Mouse (Mus musculus) adrenal gland, adult 8-10 months (tissue): ENCODE data around the gene Pde4d. TPM values are rescaled to one million over a fixed set of nuclear protein-coding genes. Genes with fewer than 3 reads are reported as not detected.

Experiments used
- DNase-seq: peaks from one replicate; pipeline ENCODE4 v3.0.0; 2022
- total RNA-seq, 4 experiments: library from RNA; stranded (reverse); gene quantifications; 2 replicates each; pipeline ENCODE4 v1.2.4; 2022

Gene Pde4d
- total RNA-seq, 4 experiments from 2014 or later: 10.8 to 13.3 (median 12.0) TPM

DNA sequence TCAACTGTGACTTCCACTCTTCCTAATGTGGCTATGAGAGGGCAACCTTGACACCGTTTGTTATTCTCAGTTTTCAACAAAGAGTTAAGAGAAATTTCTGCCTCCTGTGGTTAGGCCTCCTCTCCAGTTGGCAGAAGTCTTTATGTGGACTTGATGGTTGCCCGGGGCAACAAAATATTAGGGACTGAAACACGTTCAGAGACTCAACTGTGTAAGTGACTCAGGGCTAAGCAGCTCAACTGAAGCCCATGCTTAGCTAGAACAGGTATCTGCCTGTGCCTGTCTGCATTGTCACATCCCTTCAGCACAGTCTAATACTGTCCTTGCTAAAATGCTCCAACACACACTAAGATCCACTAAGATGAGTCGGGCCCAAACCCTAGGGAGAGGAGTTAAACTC, 1339.4 kb downstream of the Pde4d start:
- no peak for DNase-seq

- DNase-seq: no peak
These were observed 1340.4 kb downstream of the Pde4d start for GRCm38 (mm10) chr13:109790045-109790715.

DNA sequence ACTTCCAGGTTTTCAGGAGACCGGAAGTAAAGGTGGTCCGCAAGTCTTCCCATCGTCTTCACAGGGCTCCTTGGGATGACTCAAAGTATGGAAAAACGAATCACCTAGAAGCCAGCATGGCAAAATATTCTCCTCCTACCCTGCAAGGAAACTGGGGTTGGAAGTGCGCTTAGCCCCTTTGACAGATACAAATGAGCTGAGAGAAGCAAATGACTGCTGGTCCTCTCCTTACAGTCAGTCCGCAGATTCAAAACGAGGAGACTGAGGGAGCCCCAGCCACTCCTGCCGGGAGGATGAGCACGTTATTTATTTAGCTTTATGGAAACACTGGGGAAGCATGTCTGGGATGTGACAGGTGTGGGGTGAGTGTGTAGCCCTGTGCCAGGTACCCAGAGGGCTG, 1344.2 kb downstream of the Pde4d start:
- no peak for DNase-seq

GRCm38 (mm10) chr13:109798651-109799050, 1348.9 kb downstream of the Pde4d start:
- DNase-seq: no peak

GRCm38 (mm10) chr13:109802201-109802600, 1352.5 kb downstream of the Pde4d start:
- DNase-seq: no peak

DNA sequence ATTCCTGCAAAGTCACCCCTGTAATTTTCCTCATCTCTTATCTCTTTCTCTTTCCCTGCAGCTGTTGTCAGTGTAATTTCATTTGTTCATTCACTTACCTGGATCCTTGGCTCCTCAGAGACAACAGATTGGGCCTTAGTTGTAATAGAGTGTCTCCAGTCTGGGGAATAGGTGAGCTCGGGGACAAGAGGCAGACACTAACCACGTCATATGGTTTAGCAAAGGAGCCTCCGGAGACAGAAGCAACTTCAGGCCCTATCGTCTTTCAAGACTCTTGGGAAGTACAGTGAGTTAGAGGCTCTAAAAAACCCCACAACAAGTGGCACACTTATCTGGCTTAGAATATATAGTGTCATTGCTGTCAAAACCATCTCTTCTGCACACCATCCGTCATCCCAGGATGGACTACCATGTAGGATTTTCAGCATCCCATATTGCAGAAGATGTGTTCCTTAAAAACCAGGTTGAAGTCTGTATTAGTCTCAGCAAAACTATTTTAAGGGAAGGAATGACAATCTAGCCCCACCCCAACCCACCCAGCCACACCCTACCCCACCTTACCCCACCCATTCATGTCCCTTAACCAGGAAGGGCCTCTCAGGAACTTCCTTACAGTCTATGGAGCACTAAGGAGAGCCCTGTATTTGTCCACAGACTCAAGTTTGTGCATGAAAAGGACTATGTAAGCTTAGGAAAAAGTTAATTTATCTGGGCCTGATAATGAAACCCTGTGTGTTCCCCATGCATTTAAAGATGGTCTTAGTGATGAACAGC, 1356.6 kb downstream of the Pde4d start:
- no peak for DNase-seq

- DNase-seq: no peak
These were observed 1357.3 kb downstream of the Pde4d start for GRCm38 (mm10) chr13:109807036-109807435.

- DNase-seq: no peak
These were observed 1357.7 kb downstream of the Pde4d start for GRCm38 (mm10) chr13:109807446-109807845.

- DNase-seq: no peak
These were observed 1358.3 kb downstream of the Pde4d start for GRCm38 (mm10) chr13:109808039-109808438.

DNA sequence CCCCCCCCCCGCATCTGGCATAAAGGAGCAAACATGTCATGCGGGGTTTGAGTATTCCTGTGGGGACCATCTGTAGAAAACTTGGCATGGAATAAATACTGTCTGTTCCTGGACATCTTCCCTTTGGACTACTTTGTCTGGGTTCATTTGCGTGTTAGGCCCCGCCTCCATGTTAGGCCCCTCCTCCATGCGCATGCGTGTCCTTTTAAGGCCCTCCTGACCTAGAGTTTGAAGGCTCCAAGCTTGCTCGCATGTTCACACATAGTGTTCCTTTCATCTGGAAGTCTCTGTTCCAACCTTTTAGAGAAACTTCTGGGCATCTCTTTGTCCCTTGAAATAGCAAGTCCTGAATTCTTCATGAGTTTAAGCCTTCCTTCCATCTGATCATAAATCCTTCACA, 1359.2 kb downstream of the Pde4d start:
- DNase-seq: no peak

- no peak for DNase-seq
These were observed 1359.9 kb downstream of the Pde4d start for GRCm38 (mm10) chr13:109809646-109810045.

DNA sequence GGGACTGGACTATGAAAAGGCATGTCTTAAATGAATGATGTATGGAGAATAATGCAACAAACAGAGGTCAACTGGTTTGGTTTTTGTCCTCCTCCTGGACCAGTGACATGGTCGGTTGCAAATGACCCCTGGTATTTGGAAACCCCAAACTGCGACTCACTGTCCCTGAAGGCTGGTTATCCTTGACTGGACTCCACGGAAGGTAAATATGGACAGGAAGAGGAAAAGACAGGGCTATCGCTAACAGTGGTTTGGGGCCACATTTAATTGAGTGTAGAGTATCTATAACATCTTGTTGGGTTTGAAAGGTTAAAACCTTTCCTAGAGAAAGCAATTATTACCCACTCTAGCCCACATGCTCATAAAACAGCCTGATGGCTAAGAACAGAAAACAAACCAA, 1364.2 kb downstream of the Pde4d start:
- no peak for DNase-seq

GRCm38 (mm10) chr13:109819071-109819470, 1369.3 kb downstream of the Pde4d start:
- DNase-seq: no peak

DNA sequence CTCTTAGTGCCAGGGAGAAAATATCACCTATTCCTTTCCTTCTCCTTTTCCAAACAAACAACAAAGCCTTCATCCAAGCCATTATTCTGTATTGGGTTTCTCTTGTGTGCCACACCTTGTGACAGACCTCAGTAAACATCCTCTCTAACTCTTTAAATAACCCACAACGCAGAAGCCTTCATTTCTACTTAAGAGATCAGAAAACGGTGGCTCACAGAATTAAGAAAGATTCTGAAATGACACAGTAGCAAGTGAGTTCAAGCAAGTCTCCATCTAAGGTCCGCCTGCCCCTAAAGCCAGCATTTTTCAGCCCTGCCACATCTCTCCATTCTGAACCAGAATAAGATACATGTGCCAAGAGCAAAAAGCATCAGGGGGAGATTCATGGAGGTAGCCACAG, 1370.4 kb downstream of the Pde4d start:
- no peak for DNase-seq

GRCm38 (mm10) chr13:109820866-109821265, 1371.1 kb downstream of the Pde4d start:
- no peak for DNase-seq

DNA sequence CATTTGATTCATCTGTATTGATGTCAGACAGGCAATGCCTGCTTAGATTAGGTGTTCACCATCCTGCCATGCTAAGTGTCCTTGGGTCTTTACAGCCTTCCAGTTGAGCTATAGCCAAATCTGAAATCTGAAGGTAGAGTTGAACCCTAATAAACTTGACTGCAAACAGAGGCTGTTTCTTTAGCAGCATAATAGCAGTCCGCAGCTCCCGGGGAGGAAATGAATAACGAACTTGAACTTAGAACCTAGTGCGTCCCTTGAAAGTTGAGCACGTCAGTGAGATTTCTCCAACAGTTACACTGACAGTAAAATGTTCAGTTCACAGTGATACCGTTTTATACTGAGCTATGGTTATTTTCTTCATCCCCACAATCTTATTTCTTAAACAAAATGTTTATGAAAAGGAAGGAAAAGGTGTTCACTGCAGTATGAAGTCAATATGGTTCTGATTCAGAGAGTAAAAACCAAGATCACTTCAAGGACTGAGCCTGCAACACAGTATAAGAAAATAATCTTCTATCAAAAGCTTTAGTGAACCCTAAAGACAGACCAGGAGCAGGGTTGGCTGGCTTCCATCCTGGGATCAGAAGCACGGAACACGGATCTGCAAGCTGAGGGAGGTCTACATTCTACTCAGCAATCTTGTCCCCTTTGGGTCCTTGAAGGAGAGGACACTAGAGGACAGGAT, 1372.1 kb downstream of the Pde4d start:
- DNase-seq: no peak

DNA sequence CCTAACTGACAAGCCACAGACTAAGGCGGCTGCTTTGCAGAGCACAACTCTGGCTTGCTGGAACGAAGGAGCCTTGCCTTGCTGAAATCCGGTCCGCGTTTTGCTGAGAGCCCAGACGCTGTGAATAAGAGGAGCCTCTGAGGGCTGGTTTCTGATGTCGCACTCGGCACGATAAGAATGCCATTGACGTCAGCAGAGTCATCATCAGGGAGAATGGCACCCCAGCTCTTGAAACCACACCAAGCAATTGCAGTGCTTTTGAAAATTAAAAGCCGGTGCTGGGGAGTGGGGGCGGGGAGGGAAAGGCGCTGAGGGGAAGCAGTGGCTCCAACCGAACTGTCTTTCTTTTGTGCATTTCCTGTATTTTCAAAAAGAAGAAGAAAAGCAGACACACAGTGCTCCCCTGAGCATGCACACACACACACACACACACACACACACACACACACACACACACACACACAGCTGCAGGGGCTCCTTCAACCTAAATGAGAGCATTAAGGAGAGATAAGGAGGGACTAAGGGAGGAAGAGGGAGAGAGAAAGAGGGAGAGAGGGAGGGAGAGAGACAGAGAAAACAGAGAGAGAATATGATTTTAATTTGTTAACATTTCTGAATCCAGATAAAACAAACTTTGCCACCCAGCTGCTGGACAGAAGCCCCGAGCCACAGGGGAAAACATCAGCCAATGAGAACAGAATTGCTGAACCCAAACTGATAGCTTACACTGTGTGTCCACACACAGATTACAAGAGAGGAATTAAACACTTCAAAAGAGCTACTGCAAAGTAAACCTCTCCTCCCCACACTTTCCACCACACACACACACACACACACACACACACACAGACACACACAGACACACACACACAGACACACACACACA, 1372.9 kb downstream of the Pde4d start:
- peak; percentile 90 for DNase-seq

- peak; percentile 8 for DNase-seq
These were observed 1373.7 kb downstream of the Pde4d start for GRCm38 (mm10) chr13:109823307-109824031.

DNA sequence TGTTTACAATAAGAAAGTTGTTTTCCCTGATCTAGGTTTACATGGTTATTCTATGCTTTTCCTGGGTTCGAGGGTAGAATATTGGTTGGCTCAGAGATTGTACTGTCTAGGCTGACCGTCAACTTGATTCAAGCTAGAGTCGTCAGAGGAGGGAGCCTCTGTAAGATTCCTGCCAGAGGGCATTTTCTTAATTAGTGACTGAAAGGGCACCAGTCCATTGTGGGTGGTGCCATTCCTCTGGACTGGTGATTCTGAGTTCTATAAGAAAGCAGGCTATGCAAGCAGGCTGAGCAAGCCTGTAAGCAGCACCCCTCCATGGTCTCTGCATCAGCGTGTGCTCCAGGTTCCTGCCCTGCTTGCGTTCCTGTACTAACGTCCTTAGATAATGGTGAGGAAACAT, 1376.1 kb downstream of the Pde4d start:
- DNase-seq: no peak

DNA sequence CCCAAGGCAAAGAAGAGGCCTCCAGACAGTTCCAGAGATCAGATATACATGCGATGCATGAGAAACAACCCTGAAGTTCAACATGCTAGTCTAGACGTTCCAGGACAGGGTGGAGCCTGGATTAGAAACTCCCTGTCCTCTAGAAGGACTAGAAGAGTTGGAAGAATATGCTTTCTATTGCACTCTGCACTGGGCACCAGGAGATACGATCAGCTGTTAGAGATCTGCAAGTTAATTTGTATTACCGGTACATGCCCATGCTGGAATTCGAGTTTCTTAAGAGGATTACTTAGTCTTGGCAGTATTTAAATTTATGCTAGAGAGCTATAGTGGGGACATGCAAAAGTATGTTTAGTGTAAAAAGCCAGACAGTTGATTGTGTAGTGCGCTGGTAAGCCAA, 1377.6 kb downstream of the Pde4d start:
- DNase-seq: no peak

DNA sequence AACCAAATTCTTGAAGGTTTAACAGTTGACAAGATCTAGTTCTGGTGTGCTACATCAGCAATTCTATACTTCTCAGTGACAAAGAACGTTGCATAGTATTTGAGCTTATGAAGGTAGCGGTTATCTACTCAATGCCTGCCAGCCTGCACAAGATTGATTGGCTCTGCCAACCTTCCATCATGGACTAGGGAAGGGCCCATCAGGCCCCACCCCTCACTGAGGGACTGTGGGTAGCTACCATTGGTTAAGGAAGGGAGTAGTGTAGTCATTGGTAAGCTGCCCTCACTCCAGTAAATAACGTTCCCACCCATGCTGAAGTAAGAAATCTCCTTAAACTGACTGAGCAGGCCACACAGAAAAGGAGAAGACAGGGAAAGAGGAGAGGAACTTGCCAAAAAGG, 1378.2 kb downstream of the Pde4d start:
- no peak for DNase-seq

- DNase-seq: no peak
These were observed 1379.7 kb downstream of the Pde4d start for GRCm38 (mm10) chr13:109829444-109829843.
